Mouse (Mus musculus): Measurements from ENCODE around the gene Myh6.

- no peak for TF ChIP-seq POLR2A (IDR thresholded peaks at IDR 0.05; ENCODE audit: low read depth, low read length)
- TF ChIP-seq CTCF (IDR thresholded peaks at IDR 0.05; ENCODE audit: extremely low read depth, insufficient read length, insufficient replicate concordance, low read depth, low read length), result no peak
These were observed 28.1 kb downstream of the Myh6 start for GRCm38 (mm10) chr14:54938431-54939219.

All from small intestine, adult 2 months (tissue).